Mouse (Mus musculus) midbrain, postnatal 0 days (tissue): ENCODE results near the gene Ppp1r1b. TPM values are rescaled to one million over a fixed set of nuclear protein-coding genes. Genes with fewer than 3 reads are reported as not detected.

Experiments used
- ATAC-seq: fragments of 200-750 bp; cut with Nextera tagmentation; 2 replicates; pipeline ENCODE4 v1.8.0; 2017; ENCODE audit warnings: moderate number of reproducible peaks, mild to moderate bottlenecking, moderate TSS enrichment, moderate library complexity; ENCODE audit not compliant: low FRiP score
- DNase-seq: peaks from one replicate; pipeline ENCODE4 v3.0.0-alpha.2; 2015; ENCODE audit warnings: low spot score
- H3K27ac ChIP-seq: fragments of 300-500 bp; sonication (generic); 2 replicates; pipeline ENCODE4 v1.5.1; 2014; ENCODE audit warnings: low read depth, mild to moderate bottlenecking, low read length, mixed read lengths
- H3K27me3 ChIP-seq: fragments of 300-500 bp; sonication (generic); 2 replicates; pipeline ENCODE4 v1.6.1; 2014; ENCODE audit warnings: low read length, control low read depth, mixed read lengths; ENCODE audit not compliant: insufficient read depth
- H3K36me3 ChIP-seq: fragments of 300-500 bp; sonication (generic); 2 replicates; pipeline ENCODE4 v1.6.1; 2014; ENCODE audit warnings: low read length, control low read depth, mixed read lengths; ENCODE audit not compliant: insufficient read depth
- H3K4me1 ChIP-seq: fragments of 300-500 bp; sonication (generic); 2 replicates; pipeline ENCODE4 v1.6.1; 2014; ENCODE audit warnings: mild to moderate bottlenecking, control low read depth, antibody characterized with exemption, low read length, mixed read lengths; ENCODE audit not compliant: insufficient read depth
- H3K4me2 ChIP-seq: fragments of 300-500 bp; sonication (generic); 2 replicates; pipeline ENCODE4 v1.6.1; 2014; ENCODE audit warnings: low read depth, mild to moderate bottlenecking, low read length, mixed read lengths; ENCODE audit not compliant: poor library complexity, severe bottlenecking
- H3K4me3 ChIP-seq: fragments of 300-500 bp; sonication (generic); 2 replicates; pipeline ENCODE4 v1.5.1; 2014; ENCODE audit warnings: low read depth, mild to moderate bottlenecking, low read length, moderate library complexity
- H3K9ac ChIP-seq: fragments of 300-500 bp; sonication (generic); replicated peaks from 2 replicates; pipeline ENCODE4 v1.6.1; 2014; ENCODE audit warnings: mild to moderate bottlenecking, low read length, moderate library complexity, mixed read lengths; ENCODE audit not compliant: poor library complexity, severe bottlenecking
- H3K9me3 ChIP-seq: fragments of 300-500 bp; sonication (generic); 2 replicates; pipeline ENCODE4 v1.6.1; 2016; ENCODE audit warnings: low read length, control low read depth
- CTCF ChIP-seq: IDR thresholded peaks from 2 replicates; pipeline ENCODE4 v1.5.1; 2016; ENCODE audit warnings: antibody characterized with exemption, mild to moderate bottlenecking
- WGBS: fragments of 180-500 bp; shearing (Covaris S2); extraction: QIAGEN DNeasy Blood & Tissue Kit; methylation state at CpG from one replicate; pipeline ENCODE4 v1.1.7; 2014; 5-methylcytosine and 5-hydroxymethylcytosine counted together
- polyA plus RNA-seq: library from polyadenylated mRNA; unstranded; fragments of >200 nt; fragmentation: Nextera tagmentation; extraction: Ambion mirVana; gene quantifications from 2 replicates; pipeline ENCODE4 v1.2.1, GENCODE M21; 2015
- total RNA-seq: library from RNA; depleted of rRNA; stranded (reverse); fragments of >200 nt; gene quantifications from 2 replicates; pipeline ENCODE4 v1.2.3, GENCODE M21; 2014

Gene Ppp1r1b
- total and polyA plus RNA-seq, 2 experiments from 2014 or later, result 4.2 to 5.0 TPM

- Histone ChIP-seq H3K27ac (no peak overlapping the region), H3K9ac (no peak overlapping the region), H3K36me3 (no peaks in the 10 kb centered on the region), H3K4me3 (no peak overlapping the region), H3K9me3 (no peaks in the 10 kb centered on the region), H3K4me2 (no peak overlapping the region), H3K4me1 (0 out of 2 replicates have a peak, but pooled peaks cover 3% of the 10 kb centered on the region), H3K27me3 (peaks cover 76% of the 10 kb centered on the region)
- DNase-seq, result no peak
- TF ChIP-seq CTCF, result no peak
- 9% methylated on average over 9 of the region's 9 CpGs for WGBS
- no peak for ATAC-seq
Measured at GRCm38 (mm10) chr11:98335250-98335649, 13.0 kb upstream of the Ppp1r1b start.

DNA sequence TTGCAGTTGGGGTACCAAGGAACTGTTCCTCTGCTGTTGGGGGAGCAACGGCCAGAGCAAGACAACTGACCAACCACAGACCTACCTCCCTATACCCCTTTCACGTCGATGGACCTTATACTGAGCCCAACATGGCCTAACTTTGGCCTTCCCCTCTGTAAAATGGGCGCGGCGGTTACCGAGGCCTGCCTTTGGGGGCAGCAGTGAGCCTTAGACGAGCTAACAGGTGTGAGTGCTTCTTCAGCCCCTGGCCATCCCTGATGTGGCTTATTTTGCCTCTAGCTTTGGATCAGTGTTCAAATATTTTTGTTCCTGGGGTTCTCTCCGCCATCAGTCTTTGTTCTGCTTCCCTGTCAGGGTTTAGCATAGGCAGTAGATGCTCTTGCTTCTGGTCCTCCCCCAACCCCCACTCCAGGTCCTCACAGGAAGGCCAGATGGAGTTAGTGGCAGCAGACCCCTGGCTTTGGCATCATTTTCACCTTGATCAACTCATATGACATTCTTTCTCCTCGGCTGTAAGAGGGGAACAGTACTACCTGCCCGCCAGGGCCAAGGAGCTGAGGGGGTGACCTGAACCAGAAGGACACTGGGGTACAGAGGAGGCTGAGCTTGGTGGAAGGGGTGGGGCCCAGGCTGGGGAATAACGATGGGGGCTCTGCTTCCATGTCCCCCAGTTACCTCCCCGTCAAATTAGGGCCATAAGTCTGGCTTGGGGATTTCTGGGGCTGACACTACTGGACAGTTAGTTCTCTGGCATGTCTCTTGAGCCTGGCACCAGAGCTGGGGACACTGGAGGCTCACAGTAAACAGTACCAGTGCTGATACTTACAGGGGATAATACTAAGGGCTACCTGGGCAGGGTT is 11.7 kb upstream of the Ppp1r1b start:
- Histone ChIP-seq H3K27me3 (peaks cover 72% of the 10 kb centered on the region), H3K4me1 (0 out of 2 replicates have a peak, but pooled peaks cover 3% of the 10 kb centered on the region), H3K4me2 (no peak overlapping the region), H3K4me3 (no peak overlapping the region), H3K27ac (no peak overlapping the region), H3K9ac (no peak overlapping the region), H3K9me3 (no peaks in the 10 kb centered on the region), H3K36me3 (no peaks in the 10 kb centered on the region)
- DNase-seq, result no peak
- ATAC-seq, result no peak
- WGBS, result 23% methylated on average over 13 of the region's 13 CpGs
- TF ChIP-seq CTCF, result peak; percentile 51

DNA sequence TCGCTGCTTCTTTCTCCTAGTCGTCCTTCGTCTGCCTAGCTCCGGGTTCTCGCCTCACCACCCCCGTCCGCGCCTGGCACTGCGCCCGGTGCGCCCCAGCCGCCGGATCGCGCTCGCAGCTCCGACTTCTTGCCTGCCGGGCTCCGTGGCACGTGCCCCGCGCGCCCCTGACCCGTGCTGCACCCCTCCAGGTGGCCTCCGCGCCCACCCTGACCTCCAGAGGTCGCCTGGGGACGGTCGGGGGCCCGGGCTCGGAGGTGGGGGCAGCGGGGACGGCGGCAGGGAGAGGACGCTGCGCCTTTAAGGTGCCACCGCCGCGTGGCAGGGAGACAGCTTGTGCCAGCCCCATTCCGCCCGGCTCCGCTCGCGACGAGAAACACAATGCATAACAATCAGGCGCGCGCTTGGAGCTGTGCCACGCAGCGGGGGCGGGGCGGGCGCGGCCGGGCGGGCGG is 9.7 kb upstream of the Ppp1r1b start:
- Histone ChIP-seq H3K4me3 (peak overlapping the region; percentile 56), H3K36me3 (no peaks in the 10 kb centered on the region), H3K27ac (peak overlapping the region; percentile 44), H3K9me3 (no peaks in the 10 kb centered on the region), H3K4me1 (0 out of 2 replicates have a peak, but pooled peaks cover 3% of the 10 kb centered on the region), H3K9ac (peak overlapping the region; percentile 65), H3K27me3 (peaks cover 72% of the 10 kb centered on the region), H3K4me2 (peak overlapping the region; percentile 97)
- no peak for TF ChIP-seq CTCF
- DNase-seq (peak; percentile 75), ATAC-seq (no peak)
- under 1% methylated on average over 56 of the region's 57 CpGs for WGBS

- Histone ChIP-seq H3K27ac (no peak overlapping the region), H3K36me3 (no peaks in the 10 kb centered on the region), H3K4me2 (peak overlapping the region; percentile 97), H3K4me1 (0 out of 2 replicates have a peak, but pooled peaks cover 3% of the 10 kb centered on the region), H3K9me3 (no peaks in the 10 kb centered on the region), H3K9ac (peak overlapping the region; percentile 65), H3K4me3 (peak overlapping the region; percentile 56), H3K27me3 (peaks cover 67% of the 10 kb centered on the region)
- WGBS, result 2% methylated on average over 19 of the region's 19 CpGs
- DNase-seq, result peak; percentile 57
- no peak for TF ChIP-seq CTCF
- ATAC-seq, result no peak
Measured at GRCm38 (mm10) chr11:98339071-98339501, 9.1 kb upstream of the Ppp1r1b start.

DNA sequence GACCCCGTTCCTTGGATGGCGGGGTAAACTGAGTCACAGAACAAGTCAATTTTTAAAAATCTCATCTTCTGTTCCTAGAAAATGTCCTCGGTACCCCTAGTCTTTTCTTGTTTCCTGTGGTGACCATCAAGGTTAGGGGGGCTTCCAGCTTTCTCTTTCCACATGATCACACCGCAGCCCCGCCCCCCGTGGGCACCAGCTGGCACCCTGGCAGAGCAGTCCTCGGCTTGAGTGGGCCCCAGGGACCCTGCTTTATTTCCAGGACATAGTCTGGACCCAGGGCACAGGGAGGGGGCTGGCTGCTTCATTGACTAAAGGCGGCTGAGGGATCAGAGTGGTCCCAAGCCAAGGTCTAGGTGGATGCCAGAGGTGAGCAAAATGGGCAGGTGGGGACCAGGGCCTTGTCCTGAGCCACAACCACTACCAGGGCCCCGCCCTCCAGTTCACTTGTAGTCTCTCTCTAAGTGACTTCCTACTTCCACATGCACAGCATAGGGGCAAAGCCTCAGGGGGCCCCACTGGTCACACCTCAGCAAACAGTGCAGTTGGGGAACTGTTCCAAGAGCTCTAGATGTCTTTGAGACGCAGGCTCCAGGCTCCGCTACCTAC is 8.4 kb upstream of the Ppp1r1b start:
- no peaks in the 10 kb centered on the region for H3K36me3 ChIP-seq
- H3K27me3 ChIP-seq, result peaks cover 61% of the 10 kb centered on the region
- H3K9ac ChIP-seq, result peak overlapping the region; percentile 65; the same call in 1 of the 2 replicates
- no peak overlapping the region for H3K27ac ChIP-seq
- ATAC-seq (no peak), DNase-seq (no peak)
- peak overlapping the region; percentile 56; the same call in 1 of the 2 replicates for H3K4me3 ChIP-seq
- H3K4me1 ChIP-seq, result 0 out of 2 replicates have a peak, but pooled peaks cover 3% of the 10 kb centered on the region
- peak overlapping the region; percentile 97 for H3K4me2 ChIP-seq
- no peaks in the 10 kb centered on the region for H3K9me3 ChIP-seq
- 10% methylated on average over 11 of the region's 11 CpGs for WGBS
- no peak for TF ChIP-seq CTCF
